Mouse (Mus musculus) heart, postnatal 14 days (tissue): ENCODE results near the gene Hmgcl. TPM values are rescaled to one million over a fixed set of nuclear protein-coding genes. Genes with fewer than 3 reads are reported as not detected.

Experiments
- DNase-seq, 2 experiments: peaks; one replicate each; pipeline ENCODE4 v3.0.0; 2021 to 2022
- intact Hi-C: fragments of 180-260 bp; cut with DNase I; formaldehyde crosslinking; loops from one replicate; pipeline ENCODE4 v1.15.1; 2025
- total RNA-seq, 2 experiments: library from RNA; stranded (reverse); gene quantifications; 2 replicates each; pipeline ENCODE4 v1.2.3; 2021

The Hmgcl gene
- total RNA-seq, 2 experiments from 2014 or later: 69.8 to 70.4 TPM

DNA sequence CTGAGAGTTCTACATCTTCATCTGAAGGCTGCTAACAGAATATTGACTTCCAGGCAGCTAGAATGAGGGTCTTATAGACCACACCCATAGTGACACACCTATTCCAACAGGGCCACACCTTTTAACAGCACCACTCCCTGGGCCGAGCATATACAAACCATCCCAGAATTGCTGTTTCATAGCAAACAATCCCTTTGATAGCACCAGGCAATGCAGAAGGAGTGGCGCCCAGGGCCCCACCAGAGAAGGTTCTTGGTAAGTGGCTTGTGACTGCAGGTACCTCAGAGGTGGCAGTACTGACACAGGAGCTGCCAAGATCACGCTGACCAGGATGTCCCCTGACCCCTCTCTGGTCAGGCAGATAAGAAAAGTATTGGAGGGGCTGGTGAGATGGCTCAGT is 6.9 kb downstream of the Hmgcl start:
- no peak for DNase-seq
- intact Hi-C loops: loop anchor here (10.0 kb wide), 1 partner anchor 202 kb away; no protein-coding TSS in a partner anchor

DNA sequence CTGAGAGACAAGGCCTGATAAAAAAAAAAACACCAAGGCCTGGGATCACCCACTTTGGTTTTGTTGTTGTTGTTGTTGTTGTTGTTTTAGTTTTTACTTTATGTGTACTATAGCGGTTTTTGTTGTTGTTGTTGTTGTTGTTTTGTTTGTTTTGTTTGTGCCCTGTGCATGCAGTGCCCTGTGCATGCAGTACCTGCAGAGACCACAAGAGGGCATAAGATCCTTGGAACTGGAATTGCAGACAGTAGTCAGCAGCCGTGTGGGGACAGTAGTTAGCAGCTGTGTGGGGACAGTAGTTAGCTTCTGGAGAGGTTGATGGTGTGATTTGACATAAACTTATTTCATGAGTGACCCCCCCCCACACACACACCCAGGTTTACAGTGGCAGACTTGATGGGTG is 8.0 kb downstream of the Hmgcl start:
- intact Hi-C loops: loop anchor here (10.0 kb wide), 1 partner anchor 201 kb away; no protein-coding TSS in a partner anchor
- peak; percentile 75 to 88 for DNase-seq

DNA sequence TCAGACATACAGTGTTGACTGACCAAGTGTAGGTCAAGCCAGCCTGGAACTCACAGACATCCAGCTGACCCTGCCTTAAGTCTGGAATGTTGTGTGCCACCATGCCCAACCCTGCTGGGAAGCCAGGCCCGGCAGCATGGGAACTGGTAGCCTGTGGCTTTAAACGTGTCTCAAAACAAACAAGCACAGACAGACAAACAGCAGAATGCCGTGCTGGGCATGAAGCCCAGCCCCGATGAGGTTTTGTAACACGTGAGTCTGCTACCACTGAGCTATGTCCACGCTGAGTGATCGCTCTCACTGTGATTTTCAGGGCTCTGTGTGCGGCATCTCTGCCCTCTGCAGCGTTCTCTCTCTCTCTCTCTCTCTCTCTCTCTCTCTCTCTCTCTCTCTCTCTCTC is 9.6 kb downstream of the Hmgcl start:
- no peak for DNase-seq
- intact Hi-C loops: loop anchor here (10.0 kb wide), 1 partner anchor 199 kb away; no protein-coding TSS in a partner anchor

DNA sequence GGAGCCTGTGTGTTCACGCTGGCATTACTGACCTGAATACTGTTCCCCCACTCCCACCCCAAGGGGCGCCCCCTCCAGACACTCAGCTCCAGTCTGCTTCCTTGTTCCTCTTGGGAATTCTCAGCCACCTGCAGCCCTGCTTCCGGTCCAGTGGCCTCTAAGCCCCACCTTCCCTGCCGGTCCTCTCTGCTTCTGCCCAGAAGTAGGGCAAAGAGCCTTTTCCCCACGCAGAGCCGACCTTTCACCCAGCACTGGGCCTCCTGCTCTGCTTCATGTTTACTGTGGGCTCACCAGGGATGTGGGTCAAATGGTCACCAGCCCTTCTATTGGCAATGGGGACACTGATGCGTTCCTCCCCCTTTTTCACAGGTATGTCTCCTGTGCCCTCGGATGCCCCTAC is 12.1 kb downstream of the Hmgcl start:
- DNase-seq: no peak
- intact Hi-C loops: loop anchor here (10.0 kb wide), 1 partner anchor 196 kb away; no protein-coding TSS in a partner anchor

DNA sequence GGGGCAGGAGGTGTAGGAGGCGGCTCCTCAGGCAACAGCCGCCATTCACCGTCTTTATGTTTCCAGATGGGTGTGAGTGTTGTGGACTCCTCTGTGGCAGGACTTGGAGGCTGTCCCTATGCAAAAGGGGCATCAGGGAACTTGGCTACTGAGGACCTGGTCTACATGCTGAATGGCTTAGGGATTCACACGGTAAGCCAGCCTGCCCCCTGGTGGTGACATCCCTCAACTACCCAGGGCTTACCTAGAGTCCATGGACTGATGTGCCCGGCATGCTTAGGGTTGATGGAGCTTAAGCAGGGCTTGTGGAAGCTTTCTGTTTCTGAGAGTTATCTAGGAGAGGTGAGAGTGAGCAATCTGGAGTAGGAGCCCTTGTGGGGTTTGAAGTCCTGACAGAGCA is 14.5 kb downstream of the Hmgcl start:
- DNase-seq: peak; percentile 82 to 88
- intact Hi-C loops: loop anchor here (5.0 kb wide), 2 partner anchors 68 to 158 kb away; no protein-coding TSS in a partner anchor

DNA sequence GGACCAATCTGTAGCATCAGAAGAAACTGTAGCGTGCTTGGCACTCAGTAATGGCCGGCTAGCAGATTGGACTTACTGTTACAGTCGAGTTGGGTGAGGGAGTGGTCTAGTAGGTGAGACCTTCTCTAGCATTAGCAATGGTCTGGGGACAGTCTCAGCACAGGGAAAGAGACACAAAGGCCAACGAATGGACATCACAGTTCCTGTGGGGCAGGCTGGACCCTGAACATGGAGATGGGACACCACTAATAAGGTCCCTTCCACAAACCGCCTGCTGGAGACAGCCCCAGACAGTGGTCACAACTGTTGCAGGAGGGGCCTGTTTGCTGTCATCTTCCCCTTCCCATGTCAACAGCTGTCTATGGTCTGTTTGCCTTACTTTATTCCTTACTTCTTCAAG is 15.5 kb downstream of the Hmgcl start:
- intact Hi-C loops: loop anchor here (5.0 kb wide), 2 partner anchors 69 to 159 kb away; no protein-coding TSS in a partner anchor
- no peak for DNase-seq

DNA sequence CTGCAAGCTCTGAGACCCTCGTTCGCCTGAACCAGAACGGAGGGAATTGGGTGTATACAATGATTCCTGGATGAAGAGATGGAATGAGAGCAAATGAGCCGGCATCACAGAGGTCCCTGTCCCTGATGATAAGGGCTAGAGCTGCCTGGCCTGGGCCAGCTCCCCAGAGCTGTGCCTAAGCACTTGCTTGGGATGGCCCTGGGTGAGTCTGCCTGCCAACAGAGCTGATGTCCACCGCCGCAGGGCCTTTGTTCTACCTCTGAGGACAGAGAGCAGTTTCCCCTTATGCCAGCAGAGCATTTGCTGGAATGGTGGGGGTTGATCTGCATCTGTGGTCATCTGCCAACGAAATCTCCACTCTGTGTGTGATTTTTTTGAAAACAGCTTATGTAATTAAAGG is 15.9 kb downstream of the Hmgcl start:
- intact Hi-C loops: loop anchor here (5.0 kb wide), 2 partner anchors 70 to 160 kb away; no protein-coding TSS in a partner anchor
- no peak for DNase-seq

DNA sequence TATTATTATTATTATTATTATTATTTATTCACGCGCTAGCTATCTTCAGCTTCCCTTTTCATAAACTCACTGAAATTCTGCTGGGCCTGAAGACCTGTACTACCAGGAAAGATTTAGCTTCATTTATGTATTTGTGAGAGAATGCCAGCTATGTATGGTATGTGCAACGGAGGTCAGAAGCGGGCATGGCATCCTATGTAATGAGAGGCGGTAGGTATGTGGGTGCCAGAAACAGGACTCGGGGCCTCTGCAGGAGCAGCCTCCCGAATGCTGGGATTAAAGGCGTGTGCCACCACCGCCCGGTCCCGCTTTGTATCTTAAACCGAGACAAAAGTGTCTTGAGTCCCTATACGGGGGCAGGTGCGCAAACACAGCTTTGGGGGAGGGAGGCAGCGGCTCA is 16.7 kb downstream of the Hmgcl start:
- intact Hi-C loops: loop anchor here (5.0 kb wide), 2 partner anchors 71 to 161 kb away; no protein-coding TSS in a partner anchor
- DNase-seq: no peak

DNA sequence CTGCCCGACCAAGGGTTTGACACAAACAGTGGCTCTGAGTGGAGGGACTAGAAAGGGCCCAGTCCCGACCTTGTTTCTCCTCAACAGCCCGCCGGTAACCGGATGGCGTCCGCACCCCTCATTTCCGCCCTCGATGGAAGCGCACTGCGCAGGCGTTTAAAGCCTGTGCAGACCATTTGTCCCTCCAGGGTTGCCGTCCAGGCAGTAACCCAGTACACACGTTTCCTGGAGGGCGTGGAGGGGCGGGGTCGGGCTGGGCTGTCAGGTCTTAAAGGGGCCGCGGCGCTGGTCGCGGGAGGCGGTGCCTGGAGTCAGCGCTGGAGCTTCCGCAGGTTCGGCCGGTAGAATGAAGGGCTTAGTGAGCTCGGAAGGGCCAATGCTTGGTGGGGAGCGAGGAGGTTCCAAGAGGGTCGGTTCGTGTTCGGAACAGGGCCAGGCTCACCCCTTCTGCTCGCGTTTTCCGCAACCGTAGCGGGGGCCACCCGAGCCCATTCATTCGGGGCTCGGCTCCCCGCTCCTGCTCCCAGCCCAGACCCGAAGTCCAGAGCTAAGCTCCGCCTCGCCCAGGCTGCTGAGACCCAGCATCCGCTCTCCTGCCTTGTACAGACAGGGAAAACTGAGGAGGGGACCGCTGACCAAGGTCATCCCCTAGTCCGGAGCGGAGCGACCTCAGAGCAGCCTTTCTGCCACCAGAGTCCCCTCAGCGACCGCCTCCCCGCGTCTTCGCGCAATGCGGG is 17.4 kb downstream of the Hmgcl start, which contains the start of gene Gale:
TSS of gene Gale (plus strand) at position 271 of the 737 bp plus-strand sequence.
- intact Hi-C loops: loop anchor here (5.0 kb wide), 2 partner anchors 71 to 161 kb away; no protein-coding TSS in a partner anchor
- DNase-seq: peak; percentile 93

DNA sequence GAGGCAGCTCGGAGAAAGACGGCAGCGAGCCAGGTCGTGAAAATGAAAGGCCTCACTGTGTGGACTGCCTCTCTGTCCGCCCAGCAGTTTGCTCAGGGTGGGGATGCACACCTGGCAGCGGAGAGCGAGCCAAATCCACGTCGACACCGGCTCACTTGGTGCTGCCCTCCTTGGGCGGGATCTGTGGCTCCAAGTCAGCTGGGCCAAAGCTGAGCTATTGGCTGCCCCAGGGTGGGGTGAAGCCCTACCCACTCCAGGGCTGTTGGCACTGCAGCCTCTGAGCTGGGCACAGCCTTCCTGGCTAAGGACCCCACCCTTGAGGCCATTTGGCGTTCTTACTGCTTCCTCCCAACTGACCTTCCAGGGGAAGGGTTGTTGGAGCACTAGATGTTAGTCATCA is 18.2 kb downstream of the Hmgcl start:
- intact Hi-C loops: loop anchor here (5.0 kb wide), 2 partner anchors 72 to 162 kb away; no protein-coding TSS in a partner anchor
- peak in 1 of 2 experiments; percentile 57 for DNase-seq

DNA sequence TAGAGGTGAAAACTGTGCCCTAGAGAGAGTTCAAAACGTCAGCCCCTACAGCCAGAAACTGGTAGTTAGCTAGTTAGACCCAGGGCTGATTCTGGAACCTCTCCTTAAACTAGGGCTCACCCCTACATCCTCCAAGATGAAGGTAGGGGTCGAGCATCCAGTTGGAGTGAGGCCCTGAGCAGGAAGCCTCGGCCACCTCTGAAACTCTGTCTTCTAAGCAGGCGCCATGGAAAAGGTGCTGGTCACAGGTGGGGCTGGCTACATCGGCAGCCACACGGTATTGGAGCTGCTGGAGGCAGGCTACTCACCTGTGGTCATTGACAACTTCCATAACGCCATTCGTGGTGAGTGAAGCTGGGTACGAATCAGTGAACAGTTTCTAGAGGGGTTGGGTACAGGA is 18.9 kb downstream of the Hmgcl start:
- intact Hi-C loops: no loop called here
- DNase-seq: no peak

DNA sequence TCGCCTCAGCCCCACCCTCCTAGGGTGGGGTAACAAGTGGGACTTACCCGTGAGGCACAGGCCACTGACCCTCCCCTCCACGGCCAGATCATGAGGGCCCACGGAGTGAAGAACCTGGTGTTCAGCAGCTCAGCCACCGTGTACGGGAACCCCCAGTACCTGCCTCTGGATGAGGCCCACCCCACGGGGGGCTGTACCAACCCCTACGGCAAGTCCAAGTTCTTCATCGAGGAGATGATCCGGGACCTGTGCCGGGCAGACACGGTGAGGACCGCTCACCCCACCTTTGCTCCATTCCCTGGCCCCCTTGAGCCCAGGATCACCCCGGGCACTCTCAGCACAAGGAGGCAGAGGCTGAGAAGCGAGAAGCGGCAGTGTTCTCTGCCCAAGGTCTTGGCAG is 20.0 kb downstream of the Hmgcl start:
- intact Hi-C loops: no loop called here
- DNase-seq: no peak

DNA sequence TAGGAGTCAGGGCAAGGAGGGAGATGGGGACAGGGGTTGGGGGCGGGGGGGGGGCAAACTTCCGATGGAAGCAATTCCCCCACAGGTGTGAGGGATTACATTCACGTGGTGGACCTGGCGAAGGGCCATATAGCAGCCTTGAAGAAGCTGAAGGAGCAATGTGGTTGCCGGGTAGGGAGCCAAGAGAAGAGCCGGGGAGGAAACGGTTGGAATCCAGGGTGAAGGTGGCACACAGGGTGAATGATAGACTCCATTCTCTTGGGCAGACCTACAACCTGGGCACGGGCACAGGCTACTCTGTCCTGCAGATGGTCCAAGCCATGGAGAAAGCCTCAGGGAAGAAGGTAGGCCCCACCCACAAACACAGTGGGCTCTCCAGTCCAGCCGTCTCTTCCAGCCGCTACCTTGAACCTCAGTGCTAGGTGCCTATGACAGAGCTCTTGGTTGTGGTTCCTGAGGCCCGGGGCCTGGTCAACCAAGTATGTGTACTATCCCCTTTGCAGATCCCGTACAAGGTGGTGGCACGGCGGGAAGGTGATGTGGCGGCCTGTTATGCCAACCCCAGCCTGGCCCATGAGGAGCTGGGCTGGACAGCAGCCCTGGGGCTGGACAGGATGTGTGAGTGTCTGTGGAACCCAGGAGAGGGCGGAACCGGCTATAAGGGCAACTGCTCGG is 21.0 kb downstream of the Hmgcl start:
- intact Hi-C loops: no loop called here

DNA sequence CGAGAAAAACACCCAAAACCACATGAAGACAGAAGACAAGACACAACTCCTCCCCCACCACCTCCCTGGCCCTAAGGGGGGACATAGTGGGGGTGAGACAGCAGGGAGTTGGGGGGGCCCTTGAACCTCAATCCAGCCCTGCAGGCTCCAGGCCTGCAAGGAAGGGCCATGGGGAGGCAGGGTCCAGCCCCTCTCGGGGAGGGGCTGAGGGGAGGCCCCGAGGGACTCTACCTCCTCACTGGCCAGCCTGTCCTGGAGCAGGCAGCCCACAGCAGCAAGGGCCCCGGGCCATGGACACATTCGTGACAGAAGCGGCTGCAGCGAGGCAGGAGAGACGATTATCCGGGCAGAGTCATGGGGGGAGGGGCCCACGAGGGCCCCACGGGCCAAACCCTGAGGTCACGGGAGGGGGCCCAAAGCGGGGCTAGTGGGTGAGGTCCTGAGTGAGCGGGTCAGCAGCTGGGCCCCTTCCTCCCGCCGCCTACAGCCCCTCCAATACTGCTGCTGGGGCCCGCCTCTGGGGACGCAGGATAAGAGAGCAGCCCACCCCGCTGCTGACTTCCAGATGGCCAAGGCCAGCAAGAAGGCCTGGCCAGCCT is 22.1 kb downstream of the Hmgcl start:
- intact Hi-C loops: no loop called here
- DNase-seq: no peak

More for the DNA sequence above, 21.0 kb downstream of the Hmgcl start:
- no peak for DNase-seq

DNA sequence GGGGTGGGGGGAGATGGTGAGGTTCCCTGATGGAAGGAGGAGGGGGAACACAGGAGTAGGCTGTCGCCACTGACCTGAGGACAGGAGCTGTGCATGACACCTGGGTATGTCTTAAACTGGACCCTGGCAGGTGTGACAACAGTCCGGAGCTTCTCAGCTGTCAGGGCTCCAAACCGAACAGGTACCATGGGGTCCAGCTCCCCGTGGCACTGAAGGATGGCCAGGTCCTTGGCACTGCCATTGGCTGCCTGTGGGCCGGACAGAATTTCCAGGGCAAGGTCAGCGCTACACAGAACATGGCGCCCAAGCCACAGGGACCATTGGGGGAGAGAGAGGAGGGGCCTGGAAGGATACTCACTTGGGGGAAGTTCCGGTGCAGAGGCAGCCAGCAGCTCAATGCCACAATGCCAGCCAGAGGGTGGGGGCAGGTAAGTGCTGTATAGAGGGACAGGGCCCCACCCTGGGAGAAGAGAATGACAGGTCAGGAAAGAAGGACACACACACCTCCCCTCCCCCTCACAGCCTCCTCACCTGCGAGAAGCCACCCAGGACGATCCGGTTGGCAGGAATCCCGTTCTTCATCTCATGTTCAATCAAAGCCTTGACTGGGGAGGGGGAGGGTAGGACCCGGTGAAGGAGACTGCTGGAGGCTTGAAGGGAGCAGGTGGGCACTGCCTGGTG is 23.0 kb downstream of the Hmgcl start:
- intact Hi-C loops: no loop called here
- no peak for DNase-seq

DNA sequence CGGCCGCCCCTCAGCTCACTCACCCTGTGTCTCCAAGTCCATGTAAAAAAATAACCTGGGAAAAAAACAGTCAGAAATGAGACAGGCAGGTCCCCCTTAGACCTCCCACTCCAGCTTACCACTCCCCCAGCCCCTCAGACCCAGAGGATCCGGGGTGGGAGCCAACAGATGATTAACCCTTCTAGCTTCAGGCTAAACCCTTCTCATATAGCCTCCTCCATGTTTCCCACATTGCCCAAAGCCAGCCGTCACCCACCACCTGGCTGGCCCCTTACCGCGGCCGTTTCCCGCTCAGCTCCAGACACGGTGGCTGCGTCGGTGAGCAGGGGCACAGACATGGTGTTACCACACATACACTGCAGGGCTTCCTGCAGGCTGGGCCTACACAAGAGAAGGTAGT is 24.3 kb downstream of the Hmgcl start:
- intact Hi-C loops: loop anchor here (5.0 kb wide), 1 partner anchor 82 kb away; the partner anchor contains the start of gene Rpl11
- no peak for DNase-seq

DNA sequence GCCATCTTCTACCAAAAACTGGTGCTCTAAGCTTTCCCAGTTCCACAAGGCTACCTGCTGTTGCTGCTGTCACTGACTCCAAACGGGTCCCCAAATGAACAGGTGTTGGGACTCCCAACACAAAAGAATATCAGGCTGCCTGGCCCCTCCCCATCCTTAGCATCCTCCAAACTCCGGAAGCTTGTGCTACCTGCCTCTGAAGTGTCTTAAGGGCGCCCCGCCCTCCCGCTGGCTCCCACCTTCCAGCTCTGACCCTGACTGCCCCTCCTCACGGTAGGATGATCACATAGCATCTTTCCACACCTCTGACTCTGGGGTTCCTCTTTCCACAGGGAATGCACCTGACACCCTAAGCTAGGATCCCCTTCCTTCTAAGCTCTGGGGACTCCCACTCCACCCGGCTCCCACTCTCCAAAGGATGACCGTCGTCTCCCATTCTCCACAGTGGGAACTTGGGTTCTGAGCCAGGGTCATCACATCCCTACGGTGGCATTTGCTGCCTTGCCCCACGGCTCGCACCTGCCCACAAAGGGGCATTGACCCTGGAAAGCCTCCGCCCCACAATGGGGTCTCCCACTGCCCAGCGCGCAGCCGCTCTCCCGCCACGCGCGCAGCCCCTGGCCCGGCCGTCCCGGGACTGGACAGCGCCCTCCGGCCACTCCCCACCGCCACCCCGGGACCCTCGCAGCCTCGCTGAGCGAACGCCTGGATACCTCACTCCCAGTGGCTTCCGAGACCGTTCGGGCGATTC is 25.7 kb downstream of the Hmgcl start:
- intact Hi-C loops: loop anchor here (5.0 kb wide), 1 partner anchor 80 kb away; the partner anchor contains the start of gene Rpl11
- no peak for DNase-seq

DNA sequence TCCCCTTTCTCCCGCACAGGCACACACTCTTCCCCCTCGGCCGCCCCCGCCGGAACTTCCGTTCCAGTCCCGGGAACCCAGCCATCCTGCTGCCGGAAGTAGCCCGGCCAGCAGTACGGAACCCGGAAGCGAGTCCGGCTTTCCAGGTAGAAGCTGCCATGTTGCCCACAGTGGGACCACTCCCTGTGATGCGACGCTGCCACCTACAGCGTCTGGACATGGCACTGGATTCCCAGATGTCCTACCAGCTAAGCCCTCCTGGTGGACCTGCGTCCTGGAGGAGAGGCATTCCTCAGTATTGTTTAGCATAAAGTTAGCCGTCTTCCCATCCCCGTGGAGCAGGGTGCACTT is 26.3 kb downstream of the Hmgcl start, which contains the start of gene Lypla2:
TSS of gene Lypla2 (minus strand) at position 71 of the 351 bp plus-strand sequence.
- intact Hi-C loops: loop anchor here (5.0 kb wide), 1 partner anchor 80 kb away; the partner anchor contains the start of gene Rpl11
- peak; percentile 90 to 94 for DNase-seq
